ENCODE assay signal across 14 mouse cellular contexts in genomic region chr5:146147903-146148302, GRCm38 (mm10). TPM values are rescaled to one million over a fixed set of nuclear protein-coding genes. Genes with fewer than 3 reads are reported as not detected.
DNase-seq lines count a peak whose midpoint lies in the region; ATAC-seq lines count a peak whose summit lies in the region.
"Had no signal": no experiment of that assay in that cellular context is flagged by ENCODE, and none has a peak within 500 bp of the region (broad histone marks: within the 10 kb centered on the region; RNA-seq: fewer than 3 reads in every experiment).

No protein-coding gene starts in this region.

- H3K4me3 ChIP-seq in midbrain, embryonic 14.5 days (replicated peaks; ENCODE audit: low read depth, low read length), result no peak overlapping the region
- H3K4me3 ChIP-seq in midbrain, embryonic 15.5 days, result no peak overlapping the region
- no peak overlapping the region for H3K4me3 ChIP-seq in embryonic facial prominence, embryonic 11.5 days (ENCODE audit: low read depth, low read length)
- H3K4me3 ChIP-seq in forebrain, embryonic 12.5 days (replicated peaks), result no peak overlapping the region
- H3K4me3 ChIP-seq: erythroblast, embryonic 14.5 days; limb, embryonic 15.5 days had no signal

- no peak overlapping the region for H3K27ac ChIP-seq in midbrain, embryonic 14.5 days (replicated peaks; ENCODE audit: low read depth, low read length)
- no peak overlapping the region for H3K27ac ChIP-seq in midbrain, embryonic 15.5 days
- H3K27ac ChIP-seq in embryonic facial prominence, embryonic 11.5 days (replicated peaks; ENCODE audit: low read depth, low read length), result no peak overlapping the region
- H3K27ac ChIP-seq in forebrain, embryonic 12.5 days, result no peak overlapping the region
- H3K27ac ChIP-seq: limb, embryonic 15.5 days had no signal

- no peaks in the 10 kb centered on the region for H3K27me3 ChIP-seq in midbrain, embryonic 14.5 days (ENCODE audit: control insufficient read depth, insufficient read depth, low read length)
- H3K27me3 ChIP-seq in midbrain, embryonic 15.5 days (replicated peaks), result no peaks in the 10 kb centered on the region
- no peaks in the 10 kb centered on the region for H3K27me3 ChIP-seq in embryonic facial prominence, embryonic 11.5 days (ENCODE audit: control insufficient read depth, insufficient read depth, low read length)
- no peaks in the 10 kb centered on the region for H3K27me3 ChIP-seq in forebrain, embryonic 12.5 days
- H3K27me3 ChIP-seq: limb, embryonic 15.5 days had no signal

- H3K36me3 ChIP-seq in midbrain, embryonic 14.5 days (ENCODE audit: control insufficient read depth, insufficient read depth, low read length), result no peaks in the 10 kb centered on the region
- no peaks in the 10 kb centered on the region for H3K36me3 ChIP-seq in midbrain, embryonic 15.5 days (replicated peaks)
- H3K36me3 ChIP-seq in embryonic facial prominence, embryonic 11.5 days (replicated peaks; ENCODE audit: control insufficient read depth, insufficient read depth, low read depth, low read length), result no peaks in the 10 kb centered on the region
- H3K36me3 ChIP-seq in forebrain, embryonic 12.5 days (replicated peaks), result no peaks in the 10 kb centered on the region
- H3K36me3 ChIP-seq: limb, embryonic 15.5 days had no signal

- 43% methylated on average over 2 of the region's 2 CpGs for WGBS in midbrain, embryonic 14.5 days
- 40% methylated on average over 2 of the region's 2 CpGs for WGBS in midbrain, embryonic 15.5 days
- WGBS in embryonic facial prominence, embryonic 11.5 days, result 43% methylated on average over 2 of the region's 2 CpGs
- 42% methylated on average over 2 of the region's 2 CpGs for whole genome bisulfite sequencing in forebrain, embryonic 12.5 days

- no peak for ATAC-seq in midbrain, embryonic 14.5 days (ENCODE audit: low FRiP score, low TSS enrichment)
- ATAC-seq in midbrain, embryonic 15.5 days (replicated peaks), result no peak
- ATAC-seq in embryonic facial prominence, embryonic 11.5 days (replicated peaks; ENCODE audit: insufficient number of reproducible peaks, low FRiP score, low TSS enrichment, low read depth), result no peak
- no peak for ATAC-seq in forebrain, embryonic 12.5 days (ENCODE audit: low FRiP score)

- peaks cover 6% of the 10 kb centered on the region; the same call in 1 of the 2 replicates for H3K9me3 ChIP-seq in midbrain, embryonic 14.5 days (ENCODE audit: control insufficient read depth, low read length)
- H3K9me3 ChIP-seq in midbrain, embryonic 15.5 days, result 0 out of 2 replicates have a peak, but pooled peaks cover 3% of the 10 kb centered on the region
- no peaks in the 10 kb centered on the region for H3K9me3 ChIP-seq in embryonic facial prominence, embryonic 11.5 days (replicated peaks; ENCODE audit: control insufficient read depth, low read length)
- peaks cover 22% of the 10 kb centered on the region for H3K9me3 ChIP-seq in forebrain, embryonic 12.5 days
- H3K9me3 ChIP-seq: limb, embryonic 15.5 days had no signal

- H3K9ac ChIP-seq in midbrain, embryonic 14.5 days (replicated peaks; ENCODE audit: low read length), result no peak overlapping the region
- no peak overlapping the region for H3K9ac ChIP-seq in midbrain, embryonic 15.5 days
- no peak overlapping the region for H3K9ac ChIP-seq in embryonic facial prominence, embryonic 11.5 days (replicated peaks; ENCODE audit: low read length)
- H3K9ac ChIP-seq in forebrain, embryonic 12.5 days, result no peak overlapping the region
- H3K9ac ChIP-seq: limb, embryonic 15.5 days had no signal

- H3K4me1 ChIP-seq in midbrain, embryonic 14.5 days (ENCODE audit: control insufficient read depth, insufficient read depth, low read length), result no peaks in the 10 kb centered on the region
- H3K4me1 ChIP-seq in midbrain, embryonic 15.5 days, result no peaks in the 10 kb centered on the region
- H3K4me1 ChIP-seq in embryonic facial prominence, embryonic 11.5 days (ENCODE audit: control insufficient read depth, insufficient read depth, low read length), result no peaks in the 10 kb centered on the region
- H3K4me1 ChIP-seq in forebrain, embryonic 12.5 days, result no peaks in the 10 kb centered on the region
- H3K4me1 ChIP-seq: limb, embryonic 15.5 days had no signal

- H3K4me2 ChIP-seq in midbrain, embryonic 14.5 days (ENCODE audit: low read length), result no peak overlapping the region
- H3K4me2 ChIP-seq in midbrain, embryonic 15.5 days, result no peak overlapping the region
- H3K4me2 ChIP-seq in embryonic facial prominence, embryonic 11.5 days (ENCODE audit: low read depth, low read length), result no peak overlapping the region
- H3K4me2 ChIP-seq in forebrain, embryonic 12.5 days, result no peak overlapping the region
- H3K4me2 ChIP-seq: limb, embryonic 15.5 days had no signal

- peak; percentile 29 for DNase-seq in embryo, embryonic 10 days (ENCODE audit: low spot score)
- no peak for DNase-seq in embryo, embryonic 9.5 days (ENCODE audit: extremely low spot score)
- peak; percentile 58 for DNase-seq in midbrain, embryonic 14.5 days
- peak; percentile 47 for DNase-seq in embryonic facial prominence, embryonic 11.5 days (ENCODE audit: low spot score)
- peak; percentile 30 for DNase-seq in thymus, postnatal 0 days (ENCODE audit: low spot score)
- DNase-seq in urinary bladder, postnatal 14 days (ENCODE audit: low spot score), result no peak
- DNase-seq: adrenal gland, adult 8-10 months; cerebellum, adult 8-10 months had no signal

RNA-seq across cellular contexts. Expression of gene Gm5565, which starts 12.4 kb away (rescaled TPM):
- polyA plus RNA-seq in midbrain, embryonic 14.5 days (2014; fragmentation: Nextera tagmentation; extraction: Ambion mirVana), result not detected in 2 replicates
- not detected in 2 replicates for polyA plus RNA-seq in midbrain, embryonic 15.5 days (2015; fragmentation: Nextera tagmentation; extraction: Ambion mirVana)
- polyA plus RNA-seq in embryonic facial prominence, embryonic 11.5 days (2014; fragmentation: Nextera tagmentation; extraction: Ambion mirVana), result not detected in 2 replicates
- not detected in 2 replicates for polyA plus RNA-seq in thymus, postnatal 0 days (2015; fragmentation: Nextera tagmentation; extraction: Ambion mirVana)
- not detected in 2 replicates for polyA plus RNA-seq in forebrain, embryonic 12.5 days (2016; fragmentation: Nextera tagmentation; extraction: Ambion mirVana)
- polyA plus RNA-seq: C2C12; erythroblast, embryonic 14.5 days; limb, embryonic 15.5 days; stomach, embryonic 14.5 days had no signal

RNA-seq across cellular contexts. Expression of gene Gm6309, which starts 22.6 kb away (rescaled TPM):
- polyA plus RNA-seq in midbrain, embryonic 14.5 days (2014; fragmentation: Nextera tagmentation; extraction: Ambion mirVana), result not detected in 2 replicates
- polyA plus RNA-seq in midbrain, embryonic 15.5 days (2015; fragmentation: Nextera tagmentation; extraction: Ambion mirVana), result not detected in 2 replicates
- polyA plus RNA-seq in embryonic facial prominence, embryonic 11.5 days (2014; fragmentation: Nextera tagmentation; extraction: Ambion mirVana), result not detected in 2 replicates
- polyA plus RNA-seq in thymus, postnatal 0 days (2015; fragmentation: Nextera tagmentation; extraction: Ambion mirVana), result not detected in 2 replicates
- not detected in 2 replicates for polyA plus RNA-seq in forebrain, embryonic 12.5 days (2016; fragmentation: Nextera tagmentation; extraction: Ambion mirVana)
- polyA plus RNA-seq: C2C12; erythroblast, embryonic 14.5 days; limb, embryonic 15.5 days; stomach, embryonic 14.5 days had no signal

RNA-seq across cellular contexts. Expression of gene 1700001J03Rik, which starts 37.2 kb away (rescaled TPM):
- not detected in 2 replicates for polyA plus RNA-seq in midbrain, embryonic 14.5 days (2014; fragmentation: Nextera tagmentation; extraction: Ambion mirVana)
- 0.41 TPM in 1 of 2 replicates, not detected in the other for polyA plus RNA-seq in midbrain, embryonic 15.5 days (2015; fragmentation: Nextera tagmentation; extraction: Ambion mirVana)
- polyA plus RNA-seq in embryonic facial prominence, embryonic 11.5 days (2014; fragmentation: Nextera tagmentation; extraction: Ambion mirVana), result not detected in 2 replicates
- polyA plus RNA-seq in thymus, postnatal 0 days (2015; fragmentation: Nextera tagmentation; extraction: Ambion mirVana), result not detected in 2 replicates
- not detected in 2 replicates for polyA plus RNA-seq in forebrain, embryonic 12.5 days (2016; fragmentation: Nextera tagmentation; extraction: Ambion mirVana)
- polyA plus RNA-seq: C2C12; erythroblast, embryonic 14.5 days; limb, embryonic 15.5 days; stomach, embryonic 14.5 days had no signal

Comparison
In these comparisons a context has a peak if more than half of its experiments do, and no peak if none do; other contexts are left out.
1. DNase-seq: peak in embryo, embryonic 10 days (single experiment), midbrain, embryonic 14.5 days (single experiment), embryonic facial prominence, embryonic 11.5 days (single experiment) and thymus, postnatal 0 days (single experiment); none in embryo, embryonic 9.5 days (single experiment) and urinary bladder, postnatal 14 days (single experiment).